Mouse (Mus musculus) right cerebral cortex, adult 18-20 months (tissue): ENCODE data around the gene Fkbp3.
"Not testable (repeated sequence)": the region's sequence is repeated elsewhere in the genome, so short reads cannot be mapped to it uniquely, and the experiment has no call there.

Source experiments
- DNase-seq: peaks from one replicate; pipeline ENCODE4 v3.0.0; 2022; ENCODE audit warnings: mixed read lengths

The Fkbp3 gene

DNA sequence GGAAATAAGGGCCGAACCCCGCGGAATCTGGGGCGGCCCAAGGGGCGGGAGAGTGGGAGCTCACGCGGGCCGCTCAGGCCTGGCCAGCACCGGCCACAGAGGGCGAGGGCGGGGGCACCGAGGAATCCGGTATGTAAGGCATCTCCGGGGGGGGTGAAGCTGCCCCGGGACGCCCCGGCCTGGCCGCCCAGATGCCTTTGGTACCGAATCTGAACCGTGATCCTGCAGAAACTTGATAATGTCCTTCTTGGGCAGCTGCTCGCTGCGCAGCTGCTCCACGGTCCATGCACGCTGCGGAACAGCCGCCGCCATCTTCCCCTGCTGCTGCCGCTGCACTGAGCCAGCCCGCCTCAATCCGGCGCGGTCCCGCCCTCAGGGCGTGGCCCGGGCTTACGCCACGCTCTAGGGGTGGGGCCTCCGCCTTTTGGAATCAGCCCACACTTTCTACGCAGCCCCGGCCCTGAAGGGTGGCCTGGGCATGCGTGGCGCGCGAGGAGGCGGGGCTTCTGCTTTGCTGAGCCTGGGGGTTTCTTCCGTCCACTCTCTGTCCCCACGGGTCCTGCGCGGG is at the start of gene Fkbp3:
Gene Fkbp3, minus strand, starts transcription at position 397 of the 568 bp plus-strand sequence.
- peak; percentile 98 for DNase-seq

DNA sequence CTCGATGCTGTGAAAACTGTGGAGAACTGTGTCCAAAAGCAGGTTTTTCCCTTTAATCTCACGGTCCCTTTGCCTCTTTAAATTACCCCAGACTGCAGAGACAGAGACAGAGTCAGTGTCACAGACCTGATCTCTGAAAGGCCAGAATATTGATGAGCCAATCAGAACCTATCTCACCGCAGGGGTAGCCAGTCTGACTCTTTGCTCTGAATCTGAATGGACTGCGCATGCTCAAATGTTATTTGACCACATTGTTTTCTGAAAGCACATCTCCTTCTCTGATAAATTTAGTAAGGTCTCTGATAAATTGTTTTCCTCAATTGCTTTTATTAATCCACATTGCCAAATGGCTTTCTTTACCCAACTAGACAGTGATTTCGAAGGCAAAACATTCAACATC is 45.6 kb upstream of the Fkbp3 start:
- DNase-seq: no peak

DNA sequence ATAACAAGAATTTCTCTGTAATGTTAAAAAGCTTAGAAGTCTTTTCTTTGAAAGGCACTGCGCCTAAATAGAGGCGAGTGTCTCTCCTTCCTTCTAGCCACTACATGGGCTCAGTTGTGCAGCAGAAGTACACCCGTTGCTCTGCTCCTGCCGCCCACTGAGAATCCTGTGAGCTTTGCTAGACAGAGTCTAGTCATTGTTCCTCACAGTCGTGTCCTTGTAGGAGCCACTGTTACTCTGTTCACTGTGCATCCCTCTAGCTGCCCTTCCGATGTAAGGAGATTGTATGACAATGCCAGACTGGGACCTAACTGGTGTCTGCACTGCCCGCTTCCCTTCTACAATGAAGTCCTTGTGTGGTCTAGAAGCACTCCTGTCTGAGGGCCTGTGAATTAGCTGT is 45.2 kb upstream of the Fkbp3 start:
- peak; percentile 21 for DNase-seq

DNA sequence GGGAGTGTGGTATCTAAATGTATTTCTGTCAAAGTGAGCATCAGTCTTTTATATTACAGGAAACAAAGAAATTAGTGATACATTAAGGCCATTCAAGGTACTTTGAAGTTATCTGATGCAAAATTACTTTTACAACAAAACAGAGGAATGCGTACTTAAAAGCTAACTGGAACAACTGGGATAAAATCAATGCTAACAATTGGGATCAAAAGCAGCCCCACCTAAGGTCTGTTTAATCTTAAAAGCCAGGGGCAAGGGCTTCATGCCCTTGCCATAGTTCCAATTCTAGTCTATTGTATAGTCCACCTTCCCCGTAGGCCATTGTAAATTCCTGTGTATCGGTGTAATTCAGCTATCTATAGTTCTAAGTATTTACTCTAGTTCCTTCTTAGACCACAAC is 41.2 kb upstream of the Fkbp3 start:
- not testable (repeated sequence) for DNase-seq

DNA sequence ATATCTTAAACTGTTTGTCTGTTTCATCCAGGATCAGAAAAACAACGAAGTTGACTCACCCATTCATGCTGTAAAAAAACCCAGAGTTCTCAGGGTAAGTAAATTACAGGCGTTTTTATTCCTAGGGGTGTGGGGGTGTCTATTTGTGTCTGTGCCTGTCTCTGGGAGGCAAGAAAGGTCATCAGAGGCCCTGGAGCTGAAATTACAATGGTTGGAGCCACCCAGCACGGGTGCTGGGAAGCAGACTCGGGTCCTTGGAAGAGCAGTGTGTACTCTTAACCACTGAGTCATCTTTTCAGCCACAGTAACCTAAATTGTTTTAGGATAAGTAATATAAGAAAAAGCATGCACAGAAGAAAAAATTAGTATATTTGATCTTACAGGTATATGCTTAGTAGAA is 40.1 kb upstream of the Fkbp3 start:
- no peak for DNase-seq

DNA sequence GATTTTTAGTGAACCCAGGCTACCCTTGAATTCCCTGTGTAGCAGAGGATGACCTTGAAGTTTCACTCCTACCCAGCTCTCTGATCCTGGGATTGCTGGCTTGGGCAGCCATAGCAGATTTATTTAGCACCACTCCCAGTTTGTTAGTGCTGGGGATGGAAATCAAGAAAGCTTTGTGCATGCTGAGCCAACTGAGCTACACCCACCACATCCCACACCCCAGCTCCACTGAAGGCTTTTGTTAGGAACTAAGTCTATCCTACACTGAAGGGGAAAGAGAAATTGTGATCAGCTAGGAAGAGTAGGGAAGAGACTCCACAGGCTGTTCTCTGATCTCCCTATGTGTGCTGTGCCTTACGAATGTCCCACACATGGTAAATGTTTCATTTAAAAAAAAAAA is 39.0 kb upstream of the Fkbp3 start:
- DNase-seq: peak; percentile 37

DNA sequence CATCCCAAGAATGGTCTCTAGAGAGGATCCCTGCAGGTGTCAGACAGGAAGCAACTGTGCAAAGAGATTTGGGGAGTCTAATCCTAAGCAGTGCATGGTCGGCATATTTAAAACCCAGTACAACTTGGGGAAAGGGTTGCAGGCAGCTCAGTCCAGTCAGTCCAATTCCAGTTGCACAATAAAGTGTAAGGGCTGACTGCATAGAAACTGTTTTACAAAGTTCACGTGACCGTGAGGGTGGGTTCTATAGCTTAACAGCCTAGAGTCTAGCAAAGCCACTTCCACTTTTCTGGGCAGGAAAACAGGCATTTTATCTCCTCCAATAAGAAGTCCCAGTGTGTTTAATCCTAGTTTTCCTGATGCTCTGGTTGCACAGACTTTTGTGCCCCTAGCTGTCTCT is 37.7 kb upstream of the Fkbp3 start:
- no peak for DNase-seq

DNA sequence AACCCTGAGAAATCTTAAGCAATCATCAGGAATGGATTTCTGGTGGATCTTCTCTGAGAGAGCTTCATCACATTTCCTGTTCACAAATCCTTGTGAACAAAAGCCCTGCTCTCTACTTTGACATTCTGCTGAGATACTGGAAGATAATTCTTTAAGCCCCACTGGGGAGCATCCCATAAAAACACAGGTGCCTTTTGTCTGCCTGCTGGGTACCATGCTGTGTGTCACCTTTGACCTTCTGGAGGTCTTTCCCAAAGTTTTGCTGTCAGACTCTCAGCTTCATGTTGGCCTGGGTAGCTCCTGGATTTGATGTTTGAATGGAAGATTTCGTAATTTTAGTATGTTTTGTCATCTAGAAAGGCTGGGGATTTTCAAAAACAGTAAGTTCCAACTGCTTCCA is 34.9 kb upstream of the Fkbp3 start:
- no peak for DNase-seq

DNA sequence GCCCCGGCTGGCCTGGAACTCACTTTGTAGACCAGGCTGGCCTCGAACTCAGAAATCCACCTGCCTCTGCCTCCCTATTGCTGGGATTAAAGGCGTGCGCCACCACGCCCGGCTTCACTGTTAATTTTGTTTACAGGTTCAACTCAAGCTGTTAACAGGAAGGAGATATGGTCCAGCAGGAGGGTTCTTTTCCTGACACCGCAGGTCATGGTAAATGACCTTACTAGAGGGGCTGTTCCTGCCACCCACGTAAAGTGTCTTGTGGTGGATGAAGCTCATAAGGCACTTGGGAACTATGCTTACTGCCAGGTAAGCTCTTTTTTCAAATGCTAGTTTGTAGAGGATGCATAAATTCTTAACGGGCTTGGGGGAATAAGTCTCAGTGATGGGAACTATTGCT is 3.1 kb upstream of the Fkbp3 start:
- no peak for DNase-seq

DNA sequence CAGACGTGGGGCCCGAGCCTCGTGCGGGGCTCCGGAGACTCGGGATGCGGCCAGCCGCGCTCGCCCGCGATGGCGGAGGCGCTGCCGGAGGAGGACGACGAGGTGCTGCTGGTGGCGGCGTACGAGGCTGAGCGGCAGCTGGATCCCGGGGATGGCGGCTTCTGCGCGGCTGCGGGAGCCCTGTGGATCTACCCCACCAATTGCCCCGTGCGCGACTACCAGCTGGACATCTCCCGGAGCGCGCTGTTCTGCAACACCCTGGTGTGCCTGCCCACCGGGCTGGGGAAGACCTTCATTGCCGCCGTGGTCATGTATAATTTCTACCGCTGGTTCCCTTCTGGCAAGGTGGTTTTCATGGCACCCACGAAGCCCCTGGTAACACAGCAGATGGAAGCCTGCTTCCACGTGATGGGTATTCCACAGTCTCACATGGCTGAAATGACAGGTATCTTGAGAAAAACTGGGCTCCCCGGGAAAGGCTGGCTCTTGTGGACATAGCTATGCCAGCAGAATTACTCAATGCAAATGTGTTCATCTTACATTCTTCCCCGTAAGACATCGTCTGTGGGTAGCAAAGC is 2.0 kb upstream of the Fkbp3 start:
- DNase-seq: no peak

DNA sequence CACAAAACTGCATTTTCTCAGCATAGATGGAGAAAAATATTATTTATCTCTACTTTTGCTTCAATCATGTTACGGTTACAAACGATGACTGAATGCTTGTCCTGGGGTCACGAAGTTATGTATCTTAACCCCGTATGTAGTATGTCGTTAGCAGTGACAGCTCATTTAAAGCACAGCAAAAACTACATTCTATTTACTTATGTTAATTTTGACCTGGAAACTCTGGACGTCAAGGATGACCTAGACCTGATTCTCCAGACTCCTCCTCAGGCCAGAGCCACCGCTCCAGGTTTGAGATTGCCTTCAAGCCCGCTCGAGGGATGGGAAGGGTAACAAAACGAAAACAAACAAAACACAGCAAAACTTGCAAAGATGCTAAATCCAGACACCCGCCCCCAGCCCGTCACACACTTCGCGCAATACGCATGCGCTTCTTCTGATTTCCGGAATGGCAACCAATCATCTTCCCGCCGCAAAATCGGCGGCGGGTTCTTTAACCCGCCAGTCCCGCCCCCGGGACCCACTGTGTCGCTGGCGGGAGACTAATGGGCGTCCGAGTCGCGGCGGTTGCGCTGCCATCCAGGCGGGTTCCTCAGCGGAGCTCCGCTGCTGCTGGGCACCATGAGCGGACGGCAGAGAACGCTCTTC is 1.4 kb upstream of the Fkbp3 start, which contains the start of gene Fancm:
Gene Fancm, plus strand, starts transcription at position 519 of the 648 bp plus-strand sequence.
- peak; percentile 93 for DNase-seq

DNA sequence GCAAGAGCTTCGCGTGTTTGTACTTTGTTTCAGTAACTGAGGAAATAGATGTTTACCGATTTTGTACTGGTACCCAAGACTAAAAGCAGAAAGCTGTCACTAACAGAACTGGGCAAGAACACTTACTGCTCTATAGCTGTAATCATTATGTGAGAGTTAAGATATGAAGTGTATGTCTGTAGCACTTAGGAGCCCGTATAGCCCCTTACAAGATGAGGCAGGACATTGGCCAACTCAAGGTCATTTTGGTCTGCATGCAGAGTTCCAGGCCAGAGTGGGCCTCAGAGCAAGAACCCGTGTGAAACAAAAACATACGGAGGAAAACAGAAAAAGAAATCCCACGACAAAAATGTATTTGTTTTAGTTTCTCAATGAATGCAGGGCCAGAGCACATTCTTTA is 844 bp upstream of the Fkbp3 start:
- no peak for DNase-seq

DNA sequence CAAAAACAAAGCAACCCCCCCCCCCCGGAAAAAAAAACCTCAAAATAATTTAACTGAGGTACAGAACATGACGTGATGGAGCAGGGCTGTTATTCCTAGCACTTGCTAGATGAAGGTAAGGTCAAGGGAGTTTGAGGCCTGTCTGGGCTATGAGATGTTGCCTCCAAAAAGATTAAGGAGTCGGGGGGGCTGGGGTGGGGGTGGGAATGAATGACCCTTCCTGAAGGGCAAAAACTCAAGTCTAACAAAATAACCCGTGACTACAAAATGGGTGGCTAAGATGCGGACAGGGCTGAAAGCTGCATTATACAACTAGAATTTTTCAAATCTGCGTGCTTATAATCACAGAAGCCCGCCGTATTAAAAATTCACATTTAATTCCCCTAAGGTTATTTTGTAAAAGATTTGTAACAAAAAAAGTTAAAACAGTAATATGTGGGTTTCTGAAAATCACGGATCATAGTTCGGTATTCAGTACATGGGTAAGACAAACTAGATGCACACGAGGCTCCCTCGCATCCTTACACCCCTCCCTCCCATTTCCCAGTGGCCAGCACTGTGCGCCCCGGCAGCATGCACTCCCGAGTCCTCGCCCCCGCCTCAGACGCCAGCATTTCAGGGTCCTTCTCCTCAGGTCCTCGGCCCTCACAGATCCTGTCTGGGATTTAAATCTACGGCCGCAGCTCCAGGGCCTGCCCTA is 746 bp downstream of the Fkbp3 start:
- no peak for DNase-seq

DNA sequence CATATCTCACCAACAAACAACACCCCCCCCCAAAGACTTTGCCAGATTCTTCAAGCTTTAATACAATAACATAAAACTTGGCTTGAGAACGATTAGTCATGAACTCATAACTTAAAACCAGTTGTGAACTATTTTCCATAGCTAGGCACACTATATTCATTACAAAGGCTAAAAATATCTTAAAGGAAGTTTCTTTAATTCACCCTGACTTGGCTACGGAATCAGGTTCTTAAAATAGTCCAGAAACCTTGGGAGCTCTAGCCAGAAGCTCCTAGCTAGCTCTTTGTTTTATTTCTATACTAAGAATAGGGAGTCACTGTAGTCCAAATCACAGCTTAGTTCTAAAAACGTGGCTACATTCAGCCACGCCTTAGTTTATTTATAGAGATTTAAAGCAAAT is 5.4 kb downstream of the Fkbp3 start:
- DNase-seq: no peak

DNA sequence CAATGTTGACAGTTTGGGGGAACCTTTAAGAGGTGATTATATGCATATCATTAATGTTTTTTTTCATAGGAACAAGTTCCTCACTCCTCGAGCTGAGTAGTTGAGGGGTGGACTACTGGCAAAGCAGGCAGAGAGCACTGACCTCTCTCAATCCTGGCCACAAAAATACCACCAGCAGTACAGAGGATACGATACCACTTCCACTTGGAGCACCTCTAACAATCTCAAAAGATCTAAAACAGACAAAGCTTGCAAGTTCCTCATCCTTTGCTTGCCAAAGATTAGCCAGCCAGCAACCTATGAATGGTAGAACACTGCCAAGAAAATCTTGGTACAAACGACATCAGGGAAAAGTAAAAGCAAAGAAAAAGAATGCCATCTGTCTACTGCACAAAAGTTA is 7.6 kb downstream of the Fkbp3 start:
- no peak for DNase-seq

DNA sequence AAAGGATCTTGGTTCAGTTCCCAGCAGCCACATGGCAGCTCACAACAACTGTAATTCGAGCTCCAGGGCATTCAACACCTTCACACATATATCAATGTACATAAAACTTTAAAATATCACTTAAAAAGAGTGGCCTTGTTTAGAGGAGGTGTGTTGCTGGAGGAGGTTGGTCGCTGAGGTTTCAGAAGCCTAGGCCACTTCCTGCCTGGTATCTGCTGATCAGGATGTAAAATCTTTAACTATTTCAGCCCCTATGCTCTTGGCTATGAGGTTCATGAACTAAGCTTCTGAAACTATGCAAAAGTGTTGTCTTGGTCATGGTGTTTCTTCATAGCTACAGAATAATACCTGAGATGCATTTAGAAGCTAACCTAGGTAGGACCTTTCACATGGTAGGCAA is 8.6 kb downstream of the Fkbp3 start:
- no peak for DNase-seq

DNA sequence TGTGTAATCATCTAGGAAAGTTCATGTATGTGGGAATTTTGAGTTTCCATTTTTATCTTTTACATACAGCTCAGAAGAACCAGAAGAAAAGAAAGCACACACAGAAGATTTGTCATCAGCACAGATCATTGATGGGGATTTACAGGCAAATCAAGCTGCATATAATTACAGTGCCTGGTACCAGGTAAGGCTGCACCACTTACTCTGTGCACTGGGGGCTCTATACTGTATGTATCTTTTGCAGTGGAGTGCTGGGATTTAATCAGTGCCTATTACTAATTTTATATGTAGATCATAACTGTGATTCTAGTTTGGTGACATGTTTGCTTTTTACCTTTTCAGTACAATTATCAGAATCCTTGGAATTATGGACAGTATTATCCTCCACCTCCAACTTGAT is 12.7 kb downstream of the Fkbp3 start:
- no peak for DNase-seq

DNA sequence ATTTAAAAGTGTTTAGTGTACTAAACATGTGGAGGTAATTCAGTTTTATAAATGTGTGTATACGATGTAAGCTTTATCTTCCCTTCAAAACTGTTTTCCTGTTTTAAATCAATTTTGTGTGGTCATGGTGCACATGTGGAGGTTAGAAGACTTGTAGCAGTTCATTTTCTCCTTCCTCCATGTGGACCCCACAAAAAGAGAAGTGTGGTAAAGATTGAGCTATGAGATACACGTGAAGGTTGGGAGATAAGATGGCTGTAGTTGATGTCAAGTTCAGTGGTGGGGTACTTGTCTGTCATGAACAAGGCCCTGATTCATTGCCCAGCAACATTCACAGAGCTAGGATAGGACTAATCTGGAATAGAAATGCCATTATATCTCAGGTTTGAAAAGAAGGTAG is 15.6 kb downstream of the Fkbp3 start:
- DNase-seq: no peak

DNA sequence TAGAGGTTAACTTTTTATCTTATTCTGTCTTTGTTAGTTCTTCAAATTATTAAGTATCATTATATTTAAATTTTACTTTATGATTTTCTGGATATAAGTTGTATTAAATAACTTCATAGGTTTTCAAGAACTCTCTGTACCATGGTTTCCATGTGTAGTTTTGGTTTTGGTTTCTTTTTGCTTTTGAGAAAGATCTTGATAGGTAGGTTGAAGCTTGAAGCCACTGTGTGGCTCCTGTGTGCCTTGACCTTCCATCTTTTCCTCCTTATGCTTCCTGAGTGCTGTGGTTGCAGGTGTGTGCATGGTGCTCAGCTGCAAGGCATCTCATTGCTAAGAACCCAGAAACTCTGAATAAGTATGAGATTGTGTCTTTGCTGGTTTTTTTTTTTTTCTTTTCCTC is 25.0 kb downstream of the Fkbp3 start:
- DNase-seq: no peak

DNA sequence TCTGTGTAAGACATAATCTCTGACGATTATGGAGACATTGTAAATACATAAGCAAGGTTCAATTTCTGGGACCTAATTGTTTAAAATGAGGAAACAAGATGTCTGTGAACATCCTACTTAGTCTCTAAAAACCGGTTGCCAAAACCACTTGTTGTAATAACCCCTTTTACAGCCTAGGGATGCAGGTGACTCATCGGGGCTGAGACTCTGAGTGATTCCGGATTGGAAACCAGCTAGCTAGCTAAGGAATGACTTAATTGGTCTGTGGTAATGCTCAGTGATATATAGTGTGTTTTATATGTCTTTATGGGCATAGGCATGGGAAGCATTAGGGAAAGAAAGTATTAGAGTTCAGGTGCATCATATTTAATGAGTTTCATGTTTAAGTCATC is 36.3 kb downstream of the Fkbp3 start:
- DNase-seq: no peak

DNA sequence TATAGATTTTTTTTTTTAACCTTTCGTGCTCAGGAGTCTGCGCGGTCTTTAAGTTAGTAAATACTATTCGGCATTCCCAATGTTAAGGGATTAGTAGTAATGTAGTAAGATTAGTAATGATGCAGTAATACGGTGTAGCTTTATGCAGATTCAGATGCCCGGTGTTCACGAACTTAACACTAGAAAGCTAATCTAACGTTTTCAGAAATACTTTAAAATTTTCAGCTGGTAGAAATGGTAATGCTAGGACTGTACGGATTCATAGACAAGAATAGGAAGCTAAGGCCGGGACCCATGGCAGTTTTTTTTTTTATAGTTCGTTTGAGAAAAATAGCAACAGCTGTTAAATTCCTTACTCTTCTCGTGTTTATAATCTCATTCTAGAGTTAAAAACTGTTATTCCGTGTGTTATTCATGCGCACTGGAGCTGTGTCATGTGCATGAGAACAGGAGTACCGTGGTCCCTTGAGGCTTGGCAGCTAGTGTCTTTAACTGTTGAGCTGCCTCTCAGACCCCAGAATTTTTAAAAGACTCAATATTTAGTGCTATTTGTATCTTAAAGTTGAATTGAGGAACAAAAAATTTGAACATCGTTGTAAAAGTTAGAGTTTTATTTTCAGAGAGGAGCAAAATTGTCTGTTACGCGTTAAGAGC is 36.8 kb downstream of the Fkbp3 start:
- DNase-seq: no peak

DNA sequence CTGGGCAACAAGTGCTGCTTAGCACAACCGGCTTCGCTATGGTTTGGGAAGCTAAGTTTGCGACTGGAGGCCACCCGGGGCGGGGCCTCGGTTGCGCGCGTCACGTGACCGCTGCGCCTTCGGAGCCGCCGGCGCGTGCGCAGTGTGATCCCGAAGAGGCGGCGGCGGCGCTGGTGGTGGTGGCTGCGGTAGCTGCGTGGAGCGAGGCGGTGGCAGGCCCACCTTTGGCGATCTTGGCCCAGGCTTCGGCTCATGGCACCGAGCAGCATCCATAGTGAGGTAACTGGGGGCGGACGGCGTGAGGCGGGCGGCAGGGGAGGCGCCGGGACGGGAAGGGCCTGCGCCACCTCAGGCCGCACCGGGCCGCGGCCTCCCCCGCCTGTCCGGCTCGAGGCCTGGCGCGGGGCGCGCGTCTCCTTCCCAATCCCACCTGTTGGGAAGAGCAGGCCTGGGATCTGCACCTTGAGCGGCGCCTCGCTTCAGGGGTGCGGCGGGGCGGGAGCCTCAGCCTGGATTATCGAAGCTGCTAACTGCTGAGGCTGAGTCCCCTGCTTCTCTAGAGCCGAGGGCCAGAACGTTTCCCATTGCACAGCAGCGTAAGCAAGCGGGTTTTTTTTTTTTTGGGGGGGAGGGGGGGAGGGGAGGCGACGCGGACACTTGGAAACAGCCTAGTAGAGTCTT is 37.5 kb downstream of the Fkbp3 start, which contains the start of gene Prpf39:
Gene Prpf39, plus strand, starts transcription at position 144 of the 681 bp plus-strand sequence.
- peak; percentile 93 for DNase-seq

DNA sequence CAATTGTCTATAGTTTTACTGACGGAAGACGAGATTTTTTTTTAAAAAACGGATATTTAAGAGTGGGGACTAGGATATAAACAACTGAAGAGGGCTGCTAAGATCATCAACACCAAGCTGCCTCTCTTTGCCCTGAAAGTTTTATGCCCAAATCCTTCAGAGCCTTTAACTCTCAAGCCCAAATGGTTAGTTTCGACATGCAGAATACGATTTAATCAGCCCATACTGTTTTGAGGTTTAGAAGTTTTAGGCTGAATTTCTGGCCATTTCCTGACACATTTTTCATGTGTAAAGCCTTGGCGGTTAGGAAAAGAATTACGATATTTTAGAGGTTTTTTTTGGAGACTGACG is 38.0 kb downstream of the Fkbp3 start:
- no peak for DNase-seq
